Mouse (Mus musculus) heart, embryonic 13.5 days (tissue): ENCODE measurements at regions not wholly inside any gene's neighbourhood (a gene's known extent, or its start where the extent isn't known, plus 50 kb on each side); places are given as distances from the start of the nearest gene placed in this dataset.

Experiments
- ATAC-seq: fragments of 200-750 bp; cut with Nextera tagmentation; 2 replicates; pipeline ENCODE4 v1.8.0; 2017; ENCODE audit warnings: moderate TSS enrichment; ENCODE audit not compliant: insufficient number of reproducible peaks, low FRiP score, low TSS enrichment; ENCODE audit errors: extremely low read depth
- H3K27ac ChIP-seq: fragments of 300-500 bp; sonication (generic); replicated peaks from 2 replicates; pipeline ENCODE4 v1.5.1; 2015; ENCODE audit warnings: moderate library complexity, mild to moderate bottlenecking, inconsistent platforms
- H3K27me3 ChIP-seq: fragments of 300-500 bp; sonication (generic); replicated peaks from 2 replicates; pipeline ENCODE4 v1.6.1; 2015; ENCODE audit warnings: mild to moderate bottlenecking, inconsistent platforms
- H3K36me3 ChIP-seq: fragments of 300-500 bp; sonication (generic); 2 replicates; pipeline ENCODE4 v1.6.1; 2015; ENCODE audit warnings: mild to moderate bottlenecking, inconsistent platforms
- H3K4me1 ChIP-seq: fragments of 300-500 bp; sonication (generic); 2 replicates; pipeline ENCODE4 v1.6.1; 2015; ENCODE audit warnings: inconsistent platforms
- H3K4me2 ChIP-seq: fragments of 300-500 bp; sonication (generic); 2 replicates; pipeline ENCODE4 v1.6.1; 2015; ENCODE audit warnings: inconsistent platforms, mild to moderate bottlenecking, moderate library complexity
- H3K4me3 ChIP-seq: fragments of 300-500 bp; sonication (generic); 2 replicates; pipeline ENCODE4 v1.5.1; 2015; ENCODE audit warnings: moderate library complexity, mild to moderate bottlenecking, inconsistent platforms
- H3K9ac ChIP-seq: fragments of 300-500 bp; sonication (generic); 2 replicates; pipeline ENCODE4 v1.6.1; 2015; ENCODE audit warnings: inconsistent platforms, mild to moderate bottlenecking, moderate library complexity
- H3K9me3 ChIP-seq: fragments of 300-500 bp; sonication (generic); 2 replicates; pipeline ENCODE4 v1.6.1; 2016; ENCODE audit warnings: inconsistent platforms
- WGBS: fragments of 180-500 bp; shearing (Covaris S2); methylation state at CpG from one replicate; pipeline ENCODE4 v1.1.7; 2015; ENCODE audit warnings: mixed read lengths; 5-methylcytosine and 5-hydroxymethylcytosine counted together

DNA sequence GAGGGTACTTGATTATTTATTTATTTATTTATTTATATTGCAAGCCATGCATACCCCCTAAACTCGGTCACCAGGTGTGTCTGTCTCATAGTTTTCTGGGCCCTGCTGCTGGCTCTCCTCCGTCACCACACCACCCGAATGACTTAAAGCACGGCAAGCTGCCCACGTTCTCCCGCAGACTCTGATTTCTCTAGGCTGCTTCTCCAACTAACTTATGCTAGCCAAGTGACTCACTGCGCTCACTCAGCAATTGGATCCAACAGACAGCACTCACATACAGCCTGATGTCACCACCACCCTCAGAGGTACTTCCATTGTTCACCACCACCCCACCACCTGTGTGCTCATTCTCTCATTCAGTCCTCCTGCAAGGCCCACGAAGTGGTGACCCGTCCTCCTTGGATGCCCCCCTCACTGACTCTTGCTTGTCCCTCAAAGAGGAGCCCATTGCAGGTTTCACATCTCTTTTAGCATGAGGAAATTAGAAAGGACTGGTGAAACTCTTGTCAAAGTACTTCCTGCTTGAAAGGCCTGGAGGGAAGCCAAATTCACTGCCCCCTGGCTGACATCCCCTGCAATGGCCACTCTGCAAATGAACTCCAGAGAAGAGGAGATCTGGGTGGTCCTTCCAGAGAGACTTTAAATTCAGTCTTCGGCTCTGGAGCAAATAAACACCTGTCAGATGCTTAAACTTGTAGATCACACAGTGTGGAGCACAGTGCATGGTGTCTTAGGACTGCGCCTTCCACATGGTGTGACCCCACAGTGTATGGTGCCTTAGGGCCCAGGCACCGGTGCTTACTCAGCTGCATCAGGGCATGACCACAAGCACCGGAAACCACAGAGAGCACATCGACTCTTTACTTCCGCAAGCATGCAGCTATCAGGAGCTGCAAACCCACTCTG lies 262.8 kb downstream of the Cxcl12 start:
- peaks cover 11% of the 10 kb centered on the region; the same call in 1 of the 2 replicates for H3K27me3 ChIP-seq
- ATAC-seq = no peak
- H3K36me3 ChIP-seq = no peaks in the 10 kb centered on the region
- no peak overlapping the region for H3K4me2 ChIP-seq
- peaks cover 23% of the 10 kb centered on the region for H3K4me1 ChIP-seq
- H3K4me3 ChIP-seq = no peak overlapping the region
- 77% methylated on average over 15 of the region's 15 CpGs for WGBS
- H3K27ac ChIP-seq = no peak overlapping the region
- H3K9me3 ChIP-seq = no peaks in the 10 kb centered on the region
- no peak overlapping the region for H3K9ac ChIP-seq

GRCm38 (mm10) chr6:117436851-117437250 lies 268.5 kb downstream of the Cxcl12 start:
- H3K4me3 ChIP-seq = no peak overlapping the region
- no peak for ATAC-seq
- H3K4me1 ChIP-seq = peaks cover 13% of the 10 kb centered on the region
- no peak overlapping the region for H3K4me2 ChIP-seq
- no peaks in the 10 kb centered on the region for H3K36me3 ChIP-seq
- no peak overlapping the region for H3K9ac ChIP-seq
- no peak overlapping the region for H3K27ac ChIP-seq
- H3K9me3 ChIP-seq = no peaks in the 10 kb centered on the region
- 74% methylated on average over 3 of the region's 3 CpGs for WGBS
- peaks cover 11% of the 10 kb centered on the region; the same call in 1 of the 2 replicates for H3K27me3 ChIP-seq

- H3K36me3 ChIP-seq = no peaks in the 10 kb centered on the region
- H3K27ac ChIP-seq = peak overlapping the region; percentile 40; the same call in 1 of the 2 replicates
- H3K4me3 ChIP-seq = no peak overlapping the region
- 54% methylated on average over 10 of the region's 10 CpGs for WGBS
- no peak overlapping the region for H3K9ac ChIP-seq
- H3K9me3 ChIP-seq = no peaks in the 10 kb centered on the region
- no peak for ATAC-seq
- no peak overlapping the region for H3K4me2 ChIP-seq
- H3K4me1 ChIP-seq = peaks cover 13% of the 10 kb centered on the region
- H3K27me3 ChIP-seq = peaks cover 11% of the 10 kb centered on the region; the same call in 1 of the 2 replicates
Measured at GRCm38 (mm10) chr6:117437411-117438101, 269.2 kb downstream of the Cxcl12 start.

- ATAC-seq = no peak
- WGBS = 49% methylated on average over 3 of the region's 3 CpGs
- H3K27me3 ChIP-seq = peaks cover 3% of the 10 kb centered on the region; the same call in 1 of the 2 replicates
- no peak overlapping the region for H3K9ac ChIP-seq
- no peak overlapping the region for H3K4me2 ChIP-seq
- H3K4me3 ChIP-seq = no peak overlapping the region
- H3K9me3 ChIP-seq = no peaks in the 10 kb centered on the region
- no peak overlapping the region for H3K27ac ChIP-seq
- no peaks in the 10 kb centered on the region for H3K36me3 ChIP-seq
- peaks cover 5% of the 10 kb centered on the region; the same call in 1 of the 2 replicates for H3K4me1 ChIP-seq
Measured at GRCm38 (mm10) chr6:117448652-117449051, 280.3 kb downstream of the Cxcl12 start.

GRCm38 (mm10) chr6:117451001-117451400 lies 282.7 kb downstream of the Cxcl12 start:
- WGBS = 72% methylated on average over 5 of the region's 5 CpGs
- Histone ChIP-seq H3K9ac (no peak overlapping the region), H3K27me3 (peaks cover 7% of the 10 kb centered on the region; the same call in 1 of the 2 replicates), H3K4me3 (no peak overlapping the region), H3K4me1 (peaks cover 5% of the 10 kb centered on the region; the same call in 1 of the 2 replicates), H3K9me3 (no peaks in the 10 kb centered on the region), H3K36me3 (no peaks in the 10 kb centered on the region), H3K27ac (no peak overlapping the region), H3K4me2 (no peak overlapping the region)
- no peak for ATAC-seq

- no peak overlapping the region for H3K4me2 ChIP-seq
- H3K27me3 ChIP-seq = 0 out of 2 replicates have a peak, but pooled peaks cover 5% of the 10 kb centered on the region
- ATAC-seq = no peak
- H3K9ac ChIP-seq = 0 out of 2 replicates have a peak overlapping the region, but pooled peaks have one; percentile 3
- no peak overlapping the region for H3K4me3 ChIP-seq
- H3K9me3 ChIP-seq = no peaks in the 10 kb centered on the region
- H3K36me3 ChIP-seq = no peaks in the 10 kb centered on the region
- peak overlapping the region; percentile 36; the same call in 1 of the 2 replicates for H3K27ac ChIP-seq
- peaks cover 13% of the 10 kb centered on the region for H3K4me1 ChIP-seq
- WGBS = 37% methylated on average over 5 of the region's 5 CpGs
Measured at GRCm38 (mm10) chr6:117460193-117460592, 291.9 kb downstream of the Cxcl12 start.

- Histone ChIP-seq H3K4me2 (no peak overlapping the region), H3K9ac (no peak overlapping the region), H3K4me3 (no peak overlapping the region), H3K36me3 (no peaks in the 10 kb centered on the region), H3K27ac (no peak overlapping the region), H3K4me1 (peaks cover 17% of the 10 kb centered on the region), H3K9me3 (peaks cover 6% of the 10 kb centered on the region), H3K27me3 (no peaks in the 10 kb centered on the region)
- WGBS = 75% methylated on average over 4 of the region's 4 CpGs
- ATAC-seq = no peak
Measured at GRCm38 (mm10) chr6:117465165-117465564, 296.8 kb downstream of the Cxcl12 start.

DNA sequence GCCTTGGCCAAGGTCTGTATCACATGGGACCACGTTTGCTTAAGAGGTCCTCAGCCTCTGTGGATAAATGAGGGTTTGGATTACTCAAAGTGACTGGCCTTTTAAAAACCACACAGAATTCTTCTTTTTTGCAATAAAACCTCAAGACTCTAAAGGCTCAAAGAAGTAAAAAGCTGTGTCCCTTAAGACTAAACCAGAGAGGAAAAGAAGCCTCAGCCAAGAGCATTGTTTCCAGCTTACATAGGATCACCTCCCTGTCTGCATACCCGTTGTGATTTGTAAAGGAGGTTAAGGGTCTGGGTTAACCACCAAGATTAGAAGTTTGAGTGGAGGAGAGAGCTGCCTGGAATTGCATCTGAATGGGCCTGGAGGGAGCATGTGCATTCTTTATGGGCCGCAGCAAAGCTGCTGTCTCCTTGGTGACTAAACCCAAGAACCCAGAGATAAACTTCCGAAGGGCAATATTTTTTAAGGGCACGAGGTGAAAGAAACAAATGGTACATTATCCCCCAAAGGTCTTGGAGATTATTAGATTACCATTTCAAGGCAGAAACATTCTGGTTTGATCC lies 297.4 kb downstream of the Cxcl12 start:
- Histone ChIP-seq H3K36me3 (no peaks in the 10 kb centered on the region), H3K4me3 (no peak overlapping the region), H3K27me3 (no peaks in the 10 kb centered on the region), H3K9ac (no peak overlapping the region), H3K27ac (no peak overlapping the region), H3K9me3 (peaks cover 6% of the 10 kb centered on the region), H3K4me1 (peaks cover 11% of the 10 kb centered on the region), H3K4me2 (no peak overlapping the region)
- 40% methylated on average over 5 of the region's 5 CpGs for WGBS
- no peak for ATAC-seq

- Histone ChIP-seq H3K4me2 (no peak overlapping the region), H3K4me3 (no peak overlapping the region), H3K36me3 (no peaks in the 10 kb centered on the region), H3K9me3 (no peaks in the 10 kb centered on the region), H3K9ac (no peak overlapping the region), H3K27ac (no peak overlapping the region), H3K4me1 (peaks cover 8% of the 10 kb centered on the region), H3K27me3 (no peaks in the 10 kb centered on the region)
- 44% methylated on average over 2 of the region's 2 CpGs for WGBS
- no peak for ATAC-seq
Measured at GRCm38 (mm10) chr6:117479376-117479775, 311.0 kb downstream of the Cxcl12 start.

DNA sequence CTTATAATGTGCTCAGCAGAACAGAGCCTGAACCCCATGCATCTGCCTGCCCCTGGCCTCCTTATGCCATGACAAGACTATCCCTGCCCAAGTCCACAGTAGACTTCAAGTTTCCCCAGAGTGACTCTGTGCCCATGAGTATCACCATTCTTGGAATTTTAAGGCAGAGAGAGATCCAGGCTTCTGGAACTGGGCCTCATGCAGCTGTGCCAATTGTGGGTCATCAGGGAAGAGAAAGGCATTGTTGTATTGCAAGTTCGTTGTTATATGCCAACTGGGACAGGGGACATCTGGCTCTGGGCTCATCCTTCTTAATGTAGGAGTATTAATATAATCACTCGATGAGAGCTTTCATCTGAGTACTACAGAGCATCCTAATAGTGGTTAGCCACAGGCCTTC lies 312.1 kb downstream of the Cxcl12 start:
- 71% methylated on average over 2 of the region's 2 CpGs for WGBS
- H3K4me1 ChIP-seq = peaks cover 8% of the 10 kb centered on the region
- no peak overlapping the region for H3K4me2 ChIP-seq
- no peaks in the 10 kb centered on the region for H3K27me3 ChIP-seq
- H3K4me3 ChIP-seq = no peak overlapping the region
- ATAC-seq = no peak
- no peaks in the 10 kb centered on the region for H3K36me3 ChIP-seq
- no peak overlapping the region for H3K9ac ChIP-seq
- H3K9me3 ChIP-seq = no peaks in the 10 kb centered on the region
- H3K27ac ChIP-seq = no peak overlapping the region

DNA sequence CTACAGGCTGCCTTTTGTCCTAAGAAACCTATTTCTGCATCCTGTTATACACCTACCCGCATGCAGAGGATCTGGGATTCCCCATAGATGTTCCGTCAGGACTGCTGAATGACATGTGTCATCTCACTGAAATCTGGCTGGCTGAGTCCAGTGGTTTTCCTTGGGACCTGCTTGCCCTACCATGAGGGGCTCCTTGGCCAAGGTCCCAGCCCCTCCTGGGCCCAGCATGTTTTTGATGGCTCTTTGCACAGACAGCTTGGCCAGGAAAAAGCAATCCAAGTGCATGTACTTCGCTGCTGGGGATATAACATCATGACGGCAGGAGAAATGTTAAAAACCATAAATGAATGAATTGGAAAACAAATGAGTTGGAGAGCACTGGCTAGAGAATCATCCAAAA lies 320.8 kb downstream of the Cxcl12 start:
- ATAC-seq = no peak
- Histone ChIP-seq H3K4me2 (no peak overlapping the region), H3K36me3 (no peaks in the 10 kb centered on the region), H3K27ac (no peak overlapping the region), H3K27me3 (no peaks in the 10 kb centered on the region), H3K9ac (no peak overlapping the region), H3K4me3 (no peak overlapping the region), H3K4me1 (peaks cover 8% of the 10 kb centered on the region; the same call in 1 of the 2 replicates), H3K9me3 (no peaks in the 10 kb centered on the region)
- 80% methylated on average over 4 of the region's 4 CpGs for WGBS
